Mouse (Mus musculus): Measurements from ENCODE around the gene Dcst1.

DNA sequence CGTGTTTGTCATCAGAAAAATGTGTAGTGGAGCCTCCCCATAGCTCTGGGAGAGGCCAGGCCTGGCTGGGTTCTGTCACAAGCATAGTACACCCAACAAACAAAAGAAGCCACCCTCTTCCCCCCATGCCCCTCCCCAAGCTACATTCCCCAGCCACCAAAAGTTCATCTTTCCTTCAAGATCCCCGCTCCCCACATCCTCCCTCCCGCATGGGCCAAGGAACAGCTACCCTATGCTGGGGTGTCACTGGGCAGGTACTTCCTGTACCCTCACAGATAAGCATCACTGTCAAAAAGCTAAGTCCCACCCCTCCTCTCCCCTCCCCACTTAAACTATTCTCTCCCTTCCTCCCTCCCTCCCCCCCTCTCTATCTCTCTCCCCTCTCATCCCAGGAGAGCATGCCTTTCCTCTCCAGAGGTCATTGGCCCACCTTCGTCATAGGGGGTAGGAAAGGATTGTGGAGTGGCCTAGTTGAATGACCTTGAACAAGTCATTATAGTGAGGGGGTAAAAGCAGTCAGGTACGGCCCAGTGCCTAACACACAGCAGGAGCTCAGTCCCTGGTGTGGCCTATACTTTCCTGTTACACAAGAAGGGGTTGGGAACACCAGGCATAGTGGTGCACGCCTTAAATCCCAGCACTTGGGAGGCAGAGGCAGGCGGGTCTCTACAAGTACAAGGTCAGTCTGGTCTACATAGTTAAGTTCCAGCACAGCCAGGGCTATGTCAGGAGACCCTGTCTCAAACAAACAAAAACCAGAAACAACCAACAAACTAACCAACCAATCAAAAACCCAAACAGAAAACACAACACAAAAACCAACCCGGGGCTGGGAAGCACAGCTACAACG is 17.2 kb upstream of the Dcst1 start:
- TF ChIP-seq CTCF (IDR thresholded peaks at IDR 0.05; ENCODE audit: control insufficient read depth, insufficient read depth, insufficient replicate concordance, low read depth, low read length): no peak
- TF ChIP-seq POLR2A (IDR thresholded peaks at IDR 0.05; ENCODE audit: control insufficient read depth, low read depth, low read length): no peak
